Mouse (Mus musculus): Measurements from ENCODE around the gene Aip.

Gene Aip

GRCm38 (mm10) chr19:4095802-4096201, 29.9 kb downstream of the Aip start:
- in situ Hi-C loops (cut with MboI; ENCODE audit: unreplicated experiment in 2 of 2) = loop anchor here (5.0 to 25.0 kb wide), 3 partner anchors 39 to 341 kb away; partner anchors contain the start of genes Gstp3 (in 1 of the 2) and Rhod (in 1 of the 2)

- in situ Hi-C loops (cut with MboI; ENCODE audit: unreplicated experiment in 2 of 2) = loop anchor here (5.0 to 25.0 kb wide), 4 partner anchors 38 to 342 kb away; partner anchors contain the start of genes Gstp3 (in 1 of the 2) and Rhod (in 1 of the 2)
Observed at GRCm38 (mm10) chr19:4094774-4095303, 30.8 kb downstream of the Aip start.

GRCm38 (mm10) chr19:4094348-4094747, 31.3 kb downstream of the Aip start:
- in situ Hi-C loops (cut with MboI; ENCODE audit: unreplicated experiment in 2 of 2) = loop anchor here (5.0 to 25.0 kb wide), 3 partner anchors 42 to 343 kb away; partner anchors contain the start of gene Rhod (in 1 of the 2)

GRCm38 (mm10) chr19:4093772-4094171, 31.9 kb downstream of the Aip start:
- in situ Hi-C loops (cut with MboI; ENCODE audit: unreplicated experiment in 2 of 2) = loop anchor here (5.0 to 25.0 kb wide), 3 partner anchors 41 to 344 kb away; partner anchors contain the start of gene Rhod (in 1 of the 2)

GRCm38 (mm10) chr19:4092750-4093149, 32.9 kb downstream of the Aip start:
- in situ Hi-C loops (cut with MboI; ENCODE audit: unreplicated experiment in 2 of 2) = loop anchor here (5.0 to 25.0 kb wide), 3 partner anchors 40 to 345 kb away; partner anchors contain the start of gene Rhod (in 1 of the 2)

GRCm38 (mm10) chr19:4091383-4091782, 34.3 kb downstream of the Aip start:
- in situ Hi-C loops (cut with MboI; ENCODE audit: unreplicated experiment in 2 of 2) = loop anchor here (5.0 to 25.0 kb wide), 3 partner anchors 39 to 346 kb away; partner anchors contain the start of gene Rhod (in 1 of the 2)

- in situ Hi-C loops (cut with MboI; ENCODE audit: unreplicated experiment in 2 of 2) = loop anchor here (5.0 to 25.0 kb wide), 3 partner anchors 38 to 347 kb away; partner anchors contain the start of gene Rhod (in 1 of the 2)
Observed at GRCm38 (mm10) chr19:4090446-4090845, 35.2 kb downstream of the Aip start.

GRCm38 (mm10) chr19:4089128-4089527, 36.5 kb downstream of the Aip start:
- in situ Hi-C loops (cut with MboI; ENCODE audit: unreplicated experiment in 2 of 2) = loop anchor here (25.0 kb wide), 2 partner anchors 323 to 348 kb away; partner anchors contain the start of gene Rhod (in 1 of the 2)

- in situ Hi-C loops (cut with MboI; ENCODE audit: unreplicated experiment in 2 of 2) = loop anchor here (25.0 kb wide), 2 partner anchors 324 to 349 kb away; partner anchors contain the start of gene Rhod (in 1 of the 2)
Observed at GRCm38 (mm10) chr19:4088146-4088545, 37.5 kb downstream of the Aip start.

GRCm38 (mm10) chr19:4087090-4087489, 38.6 kb downstream of the Aip start:
- in situ Hi-C loops (cut with MboI; ENCODE audit: unreplicated experiment in 2 of 2) = loop anchor here (25.0 kb wide), 2 partner anchors 325 to 350 kb away; partner anchors contain the start of gene Rhod (in 1 of the 2)

- in situ Hi-C loops (cut with MboI; ENCODE audit: unreplicated experiment in 2 of 2) = loop anchor here (25.0 kb wide), 2 partner anchors 326 to 351 kb away; partner anchors contain the start of gene Rhod (in 1 of the 2)
Observed at GRCm38 (mm10) chr19:4086156-4086555, 39.5 kb downstream of the Aip start.

- in situ Hi-C loops (cut with MboI; ENCODE audit: unreplicated experiment in 2 of 2) = loop anchor here (25.0 kb wide), 2 partner anchors 327 to 352 kb away; partner anchors contain the start of gene Rhod (in 1 of the 2)
Observed at GRCm38 (mm10) chr19:4084984-4085383, 40.7 kb downstream of the Aip start.

- in situ Hi-C loops (cut with MboI; ENCODE audit: unreplicated experiment in 2 of 2) = loop anchor here (25.0 kb wide), 2 partner anchors 328 to 353 kb away; partner anchors contain the start of gene Rhod (in 1 of the 2)
Observed at GRCm38 (mm10) chr19:4083826-4084225, 41.8 kb downstream of the Aip start.

- in situ Hi-C loops (cut with MboI; ENCODE audit: unreplicated experiment in 2 of 2) = loop anchor here (25.0 kb wide), 2 partner anchors 329 to 354 kb away; partner anchors contain the start of gene Rhod (in 1 of the 2)
Observed at GRCm38 (mm10) chr19:4083316-4083715, 42.3 kb downstream of the Aip start.

- in situ Hi-C loops (cut with MboI; ENCODE audit: unreplicated experiment in 2 of 2) = loop anchor here (25.0 kb wide), 2 partner anchors 330 to 355 kb away; partner anchors contain the start of gene Rhod (in 1 of the 2)
Observed at GRCm38 (mm10) chr19:4082219-4082965, 43.3 kb downstream of the Aip start.

GRCm38 (mm10) chr19:4081394-4081793, 44.3 kb downstream of the Aip start, which contains the start of gene Cabp2:
Gene Cabp2, plus strand, starts transcription at chr19:4081578.
- in situ Hi-C loops (cut with MboI; ENCODE audit: unreplicated experiment in 2 of 2) = loop anchor here (25.0 kb wide), 2 partner anchors 331 to 356 kb away; partner anchors contain the start of gene Rhod (in 1 of the 2)

GRCm38 (mm10) chr19:4080511-4081009, 45.1 kb downstream of the Aip start:
- in situ Hi-C loops (cut with MboI; ENCODE audit: unreplicated experiment in 2 of 2) = loop anchor here (25.0 kb wide), 2 partner anchors 332 to 357 kb away; partner anchors contain the start of gene Rhod (in 1 of the 2)

GRCm38 (mm10) chr19:4079594-4079993, 46.1 kb downstream of the Aip start:
- in situ Hi-C loops (cut with MboI; ENCODE audit: unreplicated experiment in 2 of 2) = loop anchor here (25.0 kb wide), 2 partner anchors 333 to 358 kb away; partner anchors contain the start of gene Rhod (in 1 of the 2)

GRCm38 (mm10) chr19:4075531-4075930, 50.1 kb downstream of the Aip start:
- in situ Hi-C loops (cut with MboI; ENCODE audit: unreplicated experiment in 2 of 2) = loop anchor here (25.0 kb wide), 2 partner anchors 337 to 362 kb away; partner anchors contain the start of gene Rhod (in 1 of the 2)

All from v-Abl transformed pro-B cells (cell line).